9 mouse cellular contexts compared by ENCODE assay signal in the genomic region with DNA sequence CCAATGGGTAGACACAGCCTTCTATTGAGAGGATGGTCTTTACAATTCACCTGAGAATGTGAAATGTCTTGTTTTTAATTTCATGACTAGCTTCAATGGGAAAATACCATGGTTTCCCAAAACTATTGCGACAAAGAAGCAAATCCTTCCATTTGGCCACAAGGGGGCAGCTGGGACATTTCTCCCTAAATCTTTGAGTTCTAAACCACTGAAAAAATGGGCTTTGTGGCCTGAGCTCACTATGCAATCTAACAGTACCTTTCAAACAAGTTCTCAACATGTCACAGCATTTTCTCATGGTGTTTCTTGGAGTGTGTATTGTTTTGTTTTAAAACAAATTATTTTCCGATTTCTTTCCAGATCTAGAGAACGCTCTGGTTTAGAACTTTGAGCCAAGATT. TPM values are rescaled to one million over a fixed set of nuclear protein-coding genes. Genes with fewer than 3 reads are reported as not detected.
A peak's percentile ranks its signal among the peaks of the same experiment; 100 is the strongest.
DNase-seq lines count a peak whose midpoint lies in the region; ATAC-seq and TF ChIP-seq lines count a peak whose summit lies in the region.
"Had no signal": no experiment of that assay in that cellular context is flagged by ENCODE, and none has a peak within 500 bp of the region (broad histone marks: within the 10 kb centered on the region; RNA-seq: fewer than 3 reads in every experiment).

No protein-coding gene starts in this region.

- no peak overlapping the region for H3K4me3 ChIP-seq in hindbrain, embryonic 11.5 days (ENCODE audit: low read depth, low read length)
- H3K4me3 ChIP-seq in hindbrain, embryonic 12.5 days, result no peak overlapping the region
- H3K4me3 ChIP-seq in embryonic facial prominence, embryonic 10.5 days, result no peak overlapping the region
- H3K4me3 ChIP-seq in limb, embryonic 14.5 days (replicated peaks; ENCODE audit: low read length), result no peak overlapping the region
- H3K4me3 ChIP-seq: embryonic facial prominence, embryonic 12.5 days had no signal

- 64% methylated on average over 3 of the region's 3 CpGs for WGBS in hindbrain, embryonic 11.5 days
- WGBS in hindbrain, embryonic 12.5 days, result 61% methylated on average over 3 of the region's 3 CpGs
- WGBS in embryonic facial prominence, embryonic 10.5 days, result 62% methylated on average over 3 of the region's 3 CpGs
- WGBS in limb, embryonic 14.5 days, result 60% methylated on average over 3 of the region's 3 CpGs

- no peak for ATAC-seq in hindbrain, embryonic 11.5 days (ENCODE audit: low FRiP score)
- ATAC-seq in hindbrain, embryonic 12.5 days (ENCODE audit: low FRiP score), result no peak
- peak; percentile 37; the same call in 1 of the 2 replicates for ATAC-seq in limb, embryonic 14.5 days (ENCODE audit: low FRiP score, low read depth)
- no peak for ATAC-seq in cerebellum, adult (ENCODE audit: insufficient number of reproducible peaks, low FRiP score, low TSS enrichment)

- H3K27me3 ChIP-seq in hindbrain, embryonic 11.5 days (ENCODE audit: control insufficient read depth, insufficient read depth, low read length), result no peaks in the 10 kb centered on the region
- no peaks in the 10 kb centered on the region for H3K27me3 ChIP-seq in hindbrain, embryonic 12.5 days
- H3K27me3 ChIP-seq in embryonic facial prominence, embryonic 10.5 days (replicated peaks; ENCODE audit: low read depth, poor library complexity, severe bottlenecking), result no peaks in the 10 kb centered on the region
- no peaks in the 10 kb centered on the region for H3K27me3 ChIP-seq in limb, embryonic 14.5 days (ENCODE audit: control insufficient read depth, insufficient read depth, low read length)
- H3K27me3 ChIP-seq: embryonic facial prominence, embryonic 12.5 days had no signal

- H3K36me3 ChIP-seq in hindbrain, embryonic 11.5 days (ENCODE audit: control insufficient read depth, insufficient read depth, low read length), result no peaks in the 10 kb centered on the region
- H3K36me3 ChIP-seq in hindbrain, embryonic 12.5 days, result no peaks in the 10 kb centered on the region
- H3K36me3 ChIP-seq in embryonic facial prominence, embryonic 10.5 days (replicated peaks), result no peaks in the 10 kb centered on the region
- H3K36me3 ChIP-seq in limb, embryonic 14.5 days (ENCODE audit: control insufficient read depth, insufficient read depth, low read length), result no peaks in the 10 kb centered on the region
- H3K36me3 ChIP-seq: embryonic facial prominence, embryonic 12.5 days had no signal

- no peak overlapping the region for H3K27ac ChIP-seq in hindbrain, embryonic 11.5 days (ENCODE audit: low read depth, low read length)
- no peak overlapping the region for H3K27ac ChIP-seq in hindbrain, embryonic 12.5 days
- no peak overlapping the region for H3K27ac ChIP-seq in embryonic facial prominence, embryonic 10.5 days (replicated peaks)
- H3K27ac ChIP-seq in limb, embryonic 14.5 days (replicated peaks; ENCODE audit: low read depth, low read length), result no peak overlapping the region
- H3K27ac ChIP-seq: embryonic facial prominence, embryonic 12.5 days had no signal

- H3K4me1 ChIP-seq in hindbrain, embryonic 11.5 days (replicated peaks; ENCODE audit: control insufficient read depth, insufficient read depth, low read length), result no peaks in the 10 kb centered on the region
- no peaks in the 10 kb centered on the region for H3K4me1 ChIP-seq in hindbrain, embryonic 12.5 days
- H3K4me1 ChIP-seq in embryonic facial prominence, embryonic 10.5 days, result no peaks in the 10 kb centered on the region
- no peaks in the 10 kb centered on the region for H3K4me1 ChIP-seq in limb, embryonic 14.5 days (ENCODE audit: control insufficient read depth, insufficient read depth, low read length)
- H3K4me1 ChIP-seq: embryonic facial prominence, embryonic 12.5 days had no signal

- no peak for TF ChIP-seq POLR2A in limb, embryonic 14.5 days (IDR thresholded peaks at IDR 0.05; ENCODE audit: borderline replicate concordance, extremely low read depth, insufficient read depth, insufficient read length)

- peak; percentile 59 for DNase-seq in hindbrain, embryonic 11.5 days (ENCODE audit: low spot score)
- DNase-seq in 3T3-L1 (ENCODE audit: low read depth, low spot score) (peak; percentile 87), MEL-GATA-1-ER (ENCODE audit: extremely low read depth, low read depth) (peak; percentile 3)
- peak; percentile 48 for DNase-seq in embryonic facial prominence, embryonic 10.5 days (ENCODE audit: low spot score)
- DNase-seq in limb, embryonic 14.5 days (ENCODE audit: low spot score), result peak; percentile 88
- DNase-seq in spleen, postnatal 10 days (ENCODE audit: low spot score in 2 of 2), result no peak

- H3K4me2 ChIP-seq in hindbrain, embryonic 11.5 days (replicated peaks; ENCODE audit: low read depth, low read length), result no peak overlapping the region
- H3K4me2 ChIP-seq in hindbrain, embryonic 12.5 days (replicated peaks), result no peak overlapping the region
- H3K4me2 ChIP-seq in limb, embryonic 14.5 days (replicated peaks; ENCODE audit: low read depth, low read length, severe bottlenecking), result no peak overlapping the region
- H3K4me2 ChIP-seq: embryonic facial prominence, embryonic 12.5 days had no signal

- no peaks in the 10 kb centered on the region for H3K9me3 ChIP-seq in hindbrain, embryonic 11.5 days (ENCODE audit: control insufficient read depth, low read length)
- no peaks in the 10 kb centered on the region for H3K9me3 ChIP-seq in hindbrain, embryonic 12.5 days (replicated peaks)
- H3K9me3 ChIP-seq in embryonic facial prominence, embryonic 10.5 days, result no peaks in the 10 kb centered on the region
- H3K9me3 ChIP-seq in limb, embryonic 14.5 days (ENCODE audit: control insufficient read depth, low read length), result no peaks in the 10 kb centered on the region
- H3K9me3 ChIP-seq: embryonic facial prominence, embryonic 12.5 days had no signal

- no peak overlapping the region for H3K9ac ChIP-seq in hindbrain, embryonic 11.5 days (ENCODE audit: low read depth, low read length)
- no peak overlapping the region for H3K9ac ChIP-seq in hindbrain, embryonic 12.5 days
- H3K9ac ChIP-seq in limb, embryonic 14.5 days (ENCODE audit: low read depth, low read length, severe bottlenecking), result no peak overlapping the region
- H3K9ac ChIP-seq: embryonic facial prominence, embryonic 12.5 days had no signal

RNA-seq across cellular contexts. Expression of gene Efemp1, which starts 44.3 kb away (rescaled TPM):
- 15.1 and 18.2 TPM in 2 replicates for polyA plus RNA-seq in hindbrain, embryonic 11.5 days (2014; fragmentation: Nextera tagmentation; extraction: Ambion mirVana)
- polyA plus RNA-seq in hindbrain, embryonic 12.5 days (2016; fragmentation: Nextera tagmentation; extraction: Ambion mirVana), result 20.2 and 26.3 TPM in 2 replicates
- 5.5 and 10.2 TPM in 2 replicates for polyA plus RNA-seq in embryonic facial prominence, embryonic 10.5 days (2016; fragmentation: Nextera tagmentation; extraction: Ambion mirVana)
- polyA plus RNA-seq in limb, embryonic 14.5 days (2012; rRNA removed), result 36.6 and 39.0 TPM in 2 replicates
- polyA plus RNA-seq in limb, embryonic 14.5 days (2014; fragmentation: Nextera tagmentation; extraction: Ambion mirVana), result 35.5 and 40.2 TPM in 2 replicates

Comparison
In these comparisons a context has a peak if more than half of its experiments do, and no peak if none do; other contexts are left out.
1. DNase-seq: peak in hindbrain, embryonic 11.5 days (single experiment), 3T3-L1 (single experiment), MEL-GATA-1-ER (single experiment), embryonic facial prominence, embryonic 10.5 days (single experiment) and limb, embryonic 14.5 days (single experiment); none in spleen, postnatal 10 days (0 of 2).